Mouse (Mus musculus) retina, embryonic 14.5 days (tissue): ENCODE measurements around the gene Mpv17.

Source experiments
- DNase-seq: peaks from one replicate; pipeline ENCODE4 v3.0.0-alpha.2; 2015; ENCODE audit warnings: low spot score

Gene Mpv17

DNA sequence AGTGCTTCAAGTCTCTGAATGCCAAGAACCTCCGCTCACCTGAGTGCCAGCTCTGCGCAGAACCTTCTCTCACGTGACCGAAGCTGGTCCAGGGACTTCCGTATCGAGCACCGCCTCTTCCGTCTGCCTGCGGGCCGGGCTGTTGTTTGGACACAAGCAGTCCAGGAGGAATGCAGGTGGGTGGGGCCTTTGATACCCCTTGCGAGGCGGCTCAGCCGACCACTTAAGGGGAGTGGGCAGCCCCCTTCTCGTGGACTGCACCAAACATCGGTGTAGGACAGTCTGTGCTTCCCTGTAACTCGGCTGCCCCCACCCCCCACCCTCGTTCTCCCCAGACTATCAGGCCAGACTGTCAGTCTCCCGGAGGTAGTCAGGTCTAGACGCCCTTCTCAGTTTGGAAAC is at the start of gene Mpv17:
Mpv17 (minus strand) TSS at position 100 of the 402 bp plus-strand sequence.
- DNase-seq = peak; percentile 83

DNA sequence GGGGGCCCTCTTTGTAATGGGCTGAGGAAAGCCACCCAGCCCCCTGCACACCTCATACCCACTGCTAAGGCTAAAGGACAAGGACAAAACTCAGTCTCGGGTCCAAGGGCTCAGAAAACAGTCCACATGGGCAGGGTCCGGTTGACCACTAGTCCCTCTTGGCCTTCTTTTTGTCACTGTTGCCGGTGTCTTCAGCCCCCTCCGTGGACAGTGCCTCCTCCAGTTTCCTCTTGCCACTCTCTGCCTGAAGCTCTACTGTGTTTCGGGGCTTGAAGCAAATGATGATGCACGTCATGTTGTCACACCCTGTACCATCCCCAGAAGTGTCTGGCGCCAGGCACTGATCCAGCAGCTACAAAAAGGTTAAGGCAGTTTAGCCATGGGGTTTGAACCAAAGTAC is 48.9 kb upstream of the Mpv17 start:
- DNase-seq = no peak

GRCm38 (mm10) chr5:31201742-31202590 is 47.9 kb upstream of the Mpv17 start, which contains the start of gene Zfp513:
Gene Zfp513 (minus strand): TSS chr5:31202303.
- peak; percentile 99 for DNase-seq

DNA sequence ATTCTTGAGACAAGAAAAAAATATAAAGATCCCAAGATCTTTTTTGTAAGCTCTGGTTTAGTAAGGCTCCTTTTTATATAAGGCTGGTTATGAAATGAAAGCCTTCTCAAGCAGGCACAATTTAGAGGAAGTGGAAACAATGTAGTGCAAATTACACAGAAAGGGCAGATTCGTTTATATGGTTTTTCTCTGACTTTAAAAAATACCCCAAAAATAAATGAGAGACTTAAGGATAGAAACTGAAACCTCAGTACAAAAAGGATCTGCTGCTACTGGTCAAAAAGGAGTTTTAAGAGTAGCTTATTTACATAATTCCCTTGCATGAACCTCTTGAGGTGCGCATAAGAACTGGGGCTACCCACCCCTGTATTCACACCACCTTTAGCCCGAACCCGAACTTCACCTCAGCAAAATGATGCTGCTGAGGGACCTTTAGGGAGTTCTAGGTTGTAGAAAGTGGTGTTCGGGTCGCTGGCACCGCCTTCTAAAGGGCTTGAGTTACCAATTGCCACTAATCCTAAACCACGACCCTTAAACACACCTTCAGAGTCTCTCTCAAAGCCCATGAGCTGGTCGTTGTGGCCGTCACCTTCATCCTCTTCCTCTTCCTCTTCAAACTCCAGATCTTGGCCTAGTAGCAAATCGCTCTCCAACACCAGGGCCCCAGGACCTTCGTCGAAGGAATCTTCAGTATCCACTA is 47.1 kb upstream of the Mpv17 start:
- no peak for DNase-seq

DNA sequence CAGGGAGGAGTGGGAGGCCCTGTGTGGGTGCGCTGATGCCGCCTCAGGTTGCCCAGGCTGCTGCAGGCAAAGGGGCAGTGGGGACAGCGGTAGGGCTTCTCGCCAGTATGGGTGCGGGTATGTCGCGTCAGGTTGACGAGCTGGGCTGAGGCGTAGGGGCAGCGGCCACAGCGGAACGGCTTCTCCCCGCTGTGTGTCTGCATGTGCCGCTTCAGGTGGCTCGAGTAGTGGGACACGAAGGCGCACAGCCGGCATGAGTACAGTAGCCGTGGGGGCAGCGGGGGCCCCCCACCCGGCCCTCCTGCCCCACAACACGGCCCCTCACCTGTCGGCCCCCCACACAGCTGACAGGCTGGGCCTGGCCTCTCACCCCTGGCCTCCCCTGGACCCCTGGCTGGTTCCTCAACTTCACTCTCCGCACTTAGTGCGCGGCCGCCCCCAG is 46.3 kb upstream of the Mpv17 start:
- no peak for DNase-seq

GRCm38 (mm10) chr5:31199893-31200292 is 45.8 kb upstream of the Mpv17 start:
- DNase-seq = peak; percentile 16

DNA sequence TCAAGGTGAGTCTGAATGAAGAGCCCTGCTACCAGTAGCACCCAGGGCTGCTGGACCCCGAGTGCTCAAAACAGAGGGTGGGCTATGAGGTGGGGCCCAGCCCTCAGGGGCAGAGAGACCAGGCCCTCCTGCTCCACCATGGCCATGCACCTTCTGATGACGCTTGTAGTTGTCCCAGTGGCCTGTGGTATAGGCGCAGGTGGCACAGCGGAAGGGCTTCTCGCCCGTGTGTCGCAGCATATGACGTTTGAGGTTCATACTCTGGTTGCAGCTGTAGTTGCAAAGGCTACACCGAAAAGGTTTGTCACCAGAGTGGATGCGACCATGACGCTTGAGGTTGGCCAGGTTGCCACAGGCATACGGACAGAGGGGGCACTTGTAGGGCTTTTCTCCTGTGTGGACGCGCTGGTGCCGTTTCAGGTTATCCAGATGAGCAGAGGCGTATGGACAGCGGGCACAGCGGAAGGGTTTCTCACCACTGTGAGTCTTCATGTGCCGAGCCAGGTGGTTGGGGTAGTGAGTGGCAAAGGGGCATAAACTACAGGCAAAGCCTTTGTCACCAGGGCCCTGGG is 45.4 kb upstream of the Mpv17 start:
- no peak for DNase-seq

DNA sequence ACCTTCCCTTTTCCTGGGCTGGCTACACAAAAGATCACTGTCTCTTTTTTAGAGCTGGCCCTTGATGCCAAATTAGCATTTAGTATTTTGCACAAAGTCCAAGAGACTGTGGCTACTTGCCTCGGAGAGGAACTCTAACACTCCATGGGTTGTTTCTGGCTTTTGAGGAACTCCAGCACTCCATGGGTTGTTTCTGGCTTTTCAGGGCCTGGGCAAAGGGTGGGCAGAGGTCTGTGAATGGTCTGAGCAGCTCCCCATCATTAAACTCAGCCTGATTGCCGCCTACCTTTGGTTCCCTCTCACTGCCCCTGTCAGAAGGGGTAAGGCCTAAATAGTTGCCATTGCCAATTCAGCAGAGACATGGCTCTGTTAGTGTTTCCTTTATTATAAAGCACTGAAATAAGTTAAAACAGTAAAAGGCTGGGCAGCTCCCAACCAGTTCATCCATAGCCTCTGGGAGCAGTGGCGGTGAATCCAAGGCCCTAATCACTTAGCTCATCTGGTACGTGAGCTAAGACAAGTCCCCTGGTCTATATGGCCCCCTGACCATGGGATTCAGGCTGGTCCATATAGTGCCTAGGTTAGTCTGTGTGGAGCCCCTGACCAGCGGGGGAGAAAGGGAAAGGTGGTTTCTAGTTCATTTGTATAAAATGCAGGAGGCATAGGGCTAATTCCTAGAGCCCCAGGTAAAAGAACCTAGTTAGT is 44.7 kb upstream of the Mpv17 start:
- no peak for DNase-seq

DNA sequence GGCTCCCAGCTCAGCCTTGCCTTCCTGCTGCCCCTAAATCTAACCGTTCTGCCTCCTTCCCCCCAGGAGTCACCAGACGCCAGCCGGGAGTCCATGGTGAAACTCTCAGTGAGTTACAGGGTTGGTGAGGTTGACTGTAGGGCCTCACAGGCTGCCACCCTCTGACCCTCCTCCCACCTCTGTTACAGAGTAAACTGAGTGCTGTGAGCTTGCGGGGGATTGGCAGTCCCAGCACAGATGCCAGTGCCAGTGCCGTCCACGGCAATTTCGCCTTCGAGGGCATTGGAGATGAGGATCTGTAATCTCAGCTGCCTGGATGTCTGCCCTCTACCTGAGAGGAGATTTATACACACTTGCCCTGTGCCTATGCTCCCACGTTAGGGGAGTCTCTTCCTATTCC is 44.1 kb upstream of the Mpv17 start:
- no peak for DNase-seq

DNA sequence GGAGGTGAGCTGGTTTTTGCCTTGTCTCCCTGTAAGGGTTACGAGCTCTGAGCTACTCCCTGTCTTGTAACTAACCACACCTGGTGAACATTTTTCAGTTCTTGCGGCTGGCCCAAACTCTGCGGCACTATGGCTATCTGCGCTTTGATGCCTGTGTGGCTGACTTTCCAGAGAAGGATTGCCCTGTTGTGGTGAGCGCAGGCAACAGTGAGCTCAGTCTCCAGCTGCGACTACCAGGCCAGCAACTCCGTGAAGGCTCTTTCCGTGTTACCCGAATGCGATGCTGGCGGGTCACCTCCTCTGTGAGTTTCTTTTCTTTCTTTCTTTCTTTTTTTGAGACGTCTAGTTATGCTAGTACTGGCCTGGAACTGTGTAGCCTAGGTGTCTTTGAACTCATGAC is 43.0 kb upstream of the Mpv17 start:
- no peak for DNase-seq

- no peak for DNase-seq
Observed at GRCm38 (mm10) chr5:31196207-31196606, 42.2 kb upstream of the Mpv17 start.

DNA sequence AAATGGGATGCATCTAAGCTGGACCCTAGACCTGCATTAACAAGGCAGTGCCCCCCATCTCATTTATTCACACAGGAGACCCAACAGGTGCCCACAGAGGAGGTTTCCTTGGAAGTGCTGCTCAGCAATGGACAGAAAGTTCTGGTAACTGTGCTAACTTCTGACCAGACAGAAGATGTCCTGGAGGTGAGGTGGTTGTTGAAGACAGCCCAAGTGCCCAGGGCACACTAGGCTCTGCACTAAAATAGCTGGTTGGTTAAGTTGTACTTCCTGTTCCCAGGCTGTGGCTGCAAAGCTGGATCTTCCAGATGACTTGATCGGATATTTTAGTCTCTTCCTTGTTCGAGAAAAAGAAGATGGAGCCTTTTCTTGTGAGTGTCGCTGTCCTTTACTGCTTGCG is 41.6 kb upstream of the Mpv17 start:
- DNase-seq = no peak

DNA sequence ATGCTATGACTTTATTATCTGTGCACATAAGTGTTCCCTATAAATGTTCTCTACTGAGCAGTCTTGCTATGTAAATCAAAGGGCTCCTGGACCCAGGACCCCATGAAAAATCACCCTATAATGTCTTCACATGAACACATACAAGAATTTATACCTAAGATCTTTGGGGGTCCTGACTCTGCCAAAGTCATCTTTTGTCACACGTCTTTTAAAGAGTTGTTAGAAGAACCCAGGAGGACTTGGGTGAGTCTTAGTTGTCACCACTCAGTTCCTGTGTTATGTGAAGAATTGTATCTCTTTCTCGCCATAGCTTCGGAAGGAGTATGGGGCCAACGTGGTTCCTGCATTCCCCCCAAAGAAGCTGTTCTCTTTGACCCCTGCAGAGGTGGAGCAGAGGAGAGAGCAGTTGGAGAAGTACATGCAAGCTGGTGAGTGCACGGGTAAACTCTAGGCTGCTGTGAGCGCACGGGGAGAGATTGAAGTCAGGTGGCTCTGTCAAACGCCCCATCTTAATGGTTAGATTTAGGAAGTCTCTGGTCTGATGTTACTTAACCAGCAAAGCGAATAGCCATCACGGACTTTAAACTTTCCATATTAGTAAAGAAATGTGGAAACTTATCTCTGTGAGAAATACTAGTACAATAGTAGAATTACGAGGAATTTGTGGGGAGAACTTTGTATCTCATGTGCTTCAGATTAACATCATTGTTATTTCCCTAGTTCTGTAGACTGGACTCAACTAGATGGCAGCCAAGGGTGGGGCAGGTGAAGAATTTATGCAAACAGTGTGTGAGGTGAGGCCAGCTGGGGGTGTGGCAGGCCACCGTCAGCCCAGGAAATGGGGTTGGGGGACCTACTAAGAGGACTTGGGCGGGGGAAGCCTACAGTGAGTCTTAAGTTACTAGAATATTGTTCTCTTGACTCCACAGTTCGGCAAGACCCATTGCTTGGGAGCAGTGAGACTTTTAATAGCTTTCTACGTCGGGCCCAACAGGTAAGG is 40.7 kb upstream of the Mpv17 start:
- no peak for DNase-seq

DNA sequence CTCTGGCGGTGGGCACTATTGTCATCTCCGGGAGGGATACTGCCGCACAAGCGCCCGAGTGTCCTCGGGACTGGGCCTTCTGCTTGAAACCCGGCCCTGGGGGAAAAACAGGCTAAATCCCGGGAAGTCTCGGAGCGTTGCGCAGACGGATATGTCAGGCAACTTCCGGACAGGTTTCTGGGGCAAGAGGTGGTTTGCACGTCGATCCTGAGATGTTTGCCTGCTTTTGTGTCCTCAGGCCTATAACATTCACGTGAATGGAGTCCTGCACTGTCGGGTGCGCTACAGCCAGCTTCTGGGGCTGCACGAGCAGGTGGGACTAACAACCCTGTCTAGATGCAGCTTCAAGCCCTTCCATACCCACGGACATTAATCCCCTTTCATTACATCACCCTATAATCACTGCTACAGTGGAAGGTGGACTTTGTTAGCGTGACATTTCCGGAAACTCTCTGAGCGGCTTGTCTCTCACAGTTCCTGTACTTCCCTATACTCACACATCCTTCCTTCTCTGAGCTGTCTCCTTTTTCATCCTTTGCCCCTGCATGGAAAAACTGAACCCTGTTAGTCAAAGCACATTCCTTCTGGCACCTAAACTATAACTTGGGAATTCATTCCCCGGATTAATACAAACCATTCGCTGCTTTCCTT is 39.7 kb upstream of the Mpv17 start:
- DNase-seq = peak; percentile 15

DNA sequence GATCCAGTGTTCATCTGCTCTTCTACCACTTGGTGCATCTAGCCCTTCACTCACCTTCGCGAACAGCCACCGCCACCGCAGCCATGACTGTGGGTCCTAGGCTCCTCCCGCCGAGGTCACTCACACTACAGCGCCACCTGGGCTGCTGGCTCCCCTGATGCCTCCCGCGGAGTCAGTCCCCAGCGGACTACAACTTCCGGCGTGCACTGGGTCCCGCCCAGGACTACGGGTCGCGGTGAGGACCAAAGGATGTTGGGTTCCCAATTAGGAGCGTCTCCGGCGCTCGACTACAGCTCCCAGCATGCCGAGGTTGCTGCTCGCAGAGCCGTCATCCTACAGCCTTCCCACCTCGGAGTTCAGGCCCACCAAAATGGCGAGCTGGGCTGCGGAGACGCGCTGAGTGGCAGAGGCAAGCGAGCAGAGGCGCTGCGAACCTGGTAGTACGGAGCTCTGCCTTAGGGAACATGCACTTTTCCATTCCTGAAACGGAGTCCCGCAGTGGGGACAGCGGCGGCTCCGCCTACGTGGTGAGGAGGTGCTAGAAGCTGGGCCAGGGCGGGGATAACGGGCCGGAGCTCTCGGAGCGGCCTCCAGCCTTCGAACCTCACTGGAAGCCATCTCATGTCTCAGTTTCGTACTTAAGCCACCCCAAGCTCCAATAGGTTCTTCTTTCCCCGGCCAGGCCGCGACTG is 39.0 kb upstream of the Mpv17 start, which contains the start of the genes Snx17 and Eif2b4:
Snx17 (plus strand) TSS at position 289 of the 692 bp plus-strand sequence.
Eif2b4 (minus strand) TSS at position 492 of the 692 bp plus-strand sequence.
- DNase-seq = peak; percentile 99

DNA sequence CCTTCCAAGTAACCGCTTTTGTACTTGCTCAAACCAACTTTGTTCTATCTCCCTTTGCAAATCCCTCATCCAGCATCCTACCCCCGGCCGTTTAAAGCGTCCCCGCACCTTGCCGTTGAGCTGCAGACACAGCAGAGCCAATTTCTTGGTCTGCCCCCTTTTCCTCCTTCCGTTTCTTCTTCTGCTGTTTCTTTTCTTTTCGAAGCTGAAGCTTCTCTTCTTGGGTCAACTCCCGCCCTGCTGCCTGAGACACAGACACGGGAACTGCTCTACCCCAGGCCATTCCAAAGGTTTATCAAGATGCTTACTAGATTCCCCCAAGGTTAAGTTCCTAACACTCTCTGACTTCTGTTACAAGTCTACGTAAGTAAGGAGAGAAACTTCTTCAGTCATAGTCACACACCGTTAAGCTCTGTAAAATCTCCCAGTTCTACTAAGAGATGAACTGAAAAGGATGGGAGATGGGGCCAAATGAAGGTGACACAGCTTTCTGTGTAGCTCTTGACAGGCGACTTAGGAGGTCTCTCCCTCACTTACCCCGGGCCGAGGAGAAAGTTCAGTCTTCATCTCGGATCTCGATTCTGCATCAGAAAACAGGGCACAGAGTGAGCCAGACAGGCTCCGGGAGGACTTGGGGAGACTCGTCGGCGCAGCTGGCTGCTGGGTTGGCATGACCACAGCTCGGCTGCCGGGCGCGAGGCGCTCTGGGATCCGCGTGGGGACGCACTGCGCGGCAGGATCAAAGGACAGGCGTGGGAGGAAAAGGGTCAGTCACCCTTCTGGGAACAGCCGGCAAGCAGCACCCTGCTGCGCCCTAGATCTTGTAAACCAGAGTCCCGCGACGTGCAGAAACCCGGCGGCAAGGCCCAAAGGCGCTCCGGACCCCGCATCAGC is 38.2 kb upstream of the Mpv17 start:
- no peak for DNase-seq

GRCm38 (mm10) chr5:31190201-31190600 is 36.1 kb upstream of the Mpv17 start:
- DNase-seq = no peak

DNA sequence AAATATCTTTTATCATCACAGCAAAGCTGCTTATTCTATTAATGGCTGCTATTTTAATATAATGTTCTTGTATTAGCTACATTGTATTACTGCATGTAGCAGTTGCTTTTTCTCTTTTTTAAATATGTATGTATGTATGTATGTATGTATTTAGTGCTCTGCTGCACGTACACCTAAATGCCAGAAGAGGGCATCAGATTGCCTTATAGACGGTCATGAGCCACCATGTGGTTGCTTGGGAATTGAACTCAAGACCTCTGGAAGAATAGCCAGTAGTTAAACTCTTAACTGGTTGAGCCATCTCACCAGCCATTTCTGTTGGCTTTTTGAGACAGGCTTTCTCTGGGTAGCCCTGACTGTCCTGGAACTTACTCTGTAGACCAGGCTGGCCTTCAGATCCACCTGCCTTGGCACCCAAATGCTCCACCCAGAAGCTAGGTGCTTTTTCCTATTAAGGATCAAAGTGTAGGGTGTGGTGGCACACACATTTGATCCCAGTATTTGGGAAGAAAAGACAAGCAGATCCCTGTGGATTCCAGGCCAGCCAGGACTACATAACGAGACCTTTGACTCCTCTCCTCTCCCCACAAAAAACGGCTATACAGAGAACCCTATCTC is 34.3 kb upstream of the Mpv17 start:
- DNase-seq = peak; percentile 40
